8 mouse cellular contexts compared by ENCODE assay signal in genomic region chr8:4226739-4227347, GRCm38 (mm10). TPM values are rescaled to one million over a fixed set of nuclear protein-coding genes. Genes with fewer than 3 reads are reported as not detected.
DNase-seq lines count a peak whose midpoint lies in the region; ATAC-seq and TF ChIP-seq lines count a peak whose summit lies in the region.

Gene Lrrc8e, plus strand, starts transcription at chr8:4226827.

- H3K36me3 ChIP-seq in heart, postnatal 0 days (replicated peaks; ENCODE audit: control insufficient read depth, insufficient read depth, low read length) = no peaks in the 10 kb centered on the region
- H3K36me3 ChIP-seq in hindbrain, postnatal 0 days (ENCODE audit: insufficient read depth, low read length) = no peaks in the 10 kb centered on the region

- no peak within 1 kb of the TSS for H3K27ac ChIP-seq in heart, postnatal 0 days (ENCODE audit: low read depth)
- H3K27ac ChIP-seq in hindbrain, postnatal 0 days = no peak within 1 kb of the TSS

- H3K9ac ChIP-seq in heart, postnatal 0 days (replicated peaks; ENCODE audit: low read depth, low read length) = no peak within 1 kb of the TSS
- no peak within 1 kb of the TSS for H3K9ac ChIP-seq in hindbrain, postnatal 0 days (replicated peaks; ENCODE audit: low read length)

- H3K4me2 ChIP-seq in heart, postnatal 0 days (ENCODE audit: low read depth, low read length) = peak within 1 kb of the TSS; percentile 45
- peak within 1 kb of the TSS; percentile 45 for H3K4me2 ChIP-seq in hindbrain, postnatal 0 days (ENCODE audit: low read depth, low read length)

- 6% methylated on average over 33 of the region's 33 CpGs for WGBS in heart, postnatal 0 days
- WGBS in hindbrain, postnatal 0 days = 5% methylated on average over 32 of the region's 33 CpGs

- no peak for DNase-seq in heart, postnatal 0 days (ENCODE audit: low spot score)
- DNase-seq in heart, postnatal 25 days (ENCODE audit: low spot score) = no peak
- peak; percentile 84 to 89 for DNase-seq in adrenal gland, postnatal 36 days
- no peak for DNase-seq in hindbrain, postnatal 0 days (ENCODE audit: low spot score)
- peak; percentile 36 for DNase-seq in lung, postnatal 14 days
- DNase-seq in right cerebral cortex, postnatal 10 days (ENCODE audit: low spot score in 2 of 2) = no peak
- no peak for DNase-seq in gastrocnemius, adult 8-10 months (ENCODE audit: low spot score in 2 of 2)
- DNase-seq in left cerebral cortex, postnatal 14 days (ENCODE audit: low spot score in 2 of 2) = no peak

- no peak for TF ChIP-seq CTCF in heart, postnatal 0 days (IDR thresholded peaks at IDR 0.05; ENCODE audit: low read depth)
- no peak for TF ChIP-seq CTCF in hindbrain, postnatal 0 days (IDR thresholded peaks at IDR 0.05; ENCODE audit: low read depth)

- intact Hi-C loops in heart, postnatal 25 days (cut with DNase I) = no loop called here
- intact Hi-C loops in left cerebral cortex, postnatal 14 days (cut with DNase I) = no loop called here

- ATAC-seq in heart, postnatal 0 days (ENCODE audit: insufficient read depth, low read depth) = no peak
- peak; percentile 51; the same call in 1 of the 2 replicates for ATAC-seq in hindbrain, postnatal 0 days

- TF ChIP-seq EP300 in heart, postnatal 0 days (IDR thresholded peaks at IDR 0.05; ENCODE audit: low read depth) = no peak

- H3K27me3 ChIP-seq in heart, postnatal 0 days (ENCODE audit: control insufficient read depth, insufficient read depth, low read length) = peaks cover 29% of the 10 kb centered on the region
- no peaks in the 10 kb centered on the region for H3K27me3 ChIP-seq in hindbrain, postnatal 0 days (ENCODE audit: insufficient read depth, low read length)

- H3K9me3 ChIP-seq in heart, postnatal 0 days (replicated peaks; ENCODE audit: control insufficient read depth, low read length) = no peaks in the 10 kb centered on the region
- no peaks in the 10 kb centered on the region for H3K9me3 ChIP-seq in hindbrain, postnatal 0 days (ENCODE audit: low read length)

- peak within 1 kb of the TSS; percentile 19; the same call in 1 of the 2 replicates for H3K4me3 ChIP-seq in heart, postnatal 0 days (ENCODE audit: low read depth, low read length)
- H3K4me3 ChIP-seq in hindbrain, postnatal 0 days (ENCODE audit: low read length) = peak within 1 kb of the TSS; percentile 11; the same call in 1 of the 2 replicates

- H3K4me1 ChIP-seq in heart, postnatal 0 days (ENCODE audit: control insufficient read depth, insufficient read depth) = 0 out of 2 replicates have a peak, but pooled peaks cover 5% of the 10 kb centered on the region
- 0 out of 2 replicates have a peak, but pooled peaks cover 5% of the 10 kb centered on the region for H3K4me1 ChIP-seq in hindbrain, postnatal 0 days (ENCODE audit: insufficient read depth, low read length)

RNA-seq across cellular contexts. Expression of gene Lrrc8e, which starts in this region (rescaled TPM):
- 0.08 TPM in 1 of 2 replicates, not detected in the other for total RNA-seq in heart, postnatal 0 days (2014; rRNA removed; ENCODE audit: low replicate concordance)
- 0.08 and 0.21 TPM in 2 replicates for polyA plus RNA-seq in heart, postnatal 0 days (2015; fragmentation: Nextera tagmentation; extraction: Ambion mirVana)
- under 1 TPM; 0.08 to 0.34 TPM for total RNA-seq in heart, postnatal 25 days (2021)
- total RNA-seq in adrenal gland, postnatal 36 days (2021) = 10 to 100 TPM; 21.4 to 24.1 TPM
- total RNA-seq in hindbrain, postnatal 0 days (2014; rRNA removed) = not detected in 2 replicates
- polyA plus RNA-seq in hindbrain, postnatal 0 days (2015; fragmentation: Nextera tagmentation; extraction: Ambion mirVana) = not detected in 2 replicates
- total RNA-seq in gastrocnemius, adult 8-10 months (2022) = under 1 TPM in 1 of 4 experiments, not detected in 3; 0.08 TPM
- not detected for total RNA-seq in left cerebral cortex, postnatal 14 days (2021)

Comparison
In these comparisons a context has a peak if more than half of its experiments do, and no peak if none do; other contexts are left out.
1. RNA of gene Lrrc8e (total RNA-seq): 21.4 to 24.1 TPM in adrenal gland, postnatal 36 days; 0.08 to 0.34 TPM in heart, postnatal 25 days, 0.08 TPM in heart, postnatal 0 days, not detected in left cerebral cortex, postnatal 14 days, not detected in hindbrain, postnatal 0 days and 0.08 TPM in gastrocnemius, adult 8-10 months; every median in the first group is over 10 times any median in the second.
2. Peak in ATAC-seq, H3K4me3 ChIP-seq and H3K4me2 ChIP-seq in hindbrain, postnatal 0 days; RNA of the gene not detected or under 1 TPM.
3. DNase-seq: peak in adrenal gland, postnatal 36 days (2 of 2) and lung, postnatal 14 days (single experiment); none in heart, postnatal 0 days (single experiment), heart, postnatal 25 days (single experiment), hindbrain, postnatal 0 days (single experiment), right cerebral cortex, postnatal 10 days (0 of 2), gastrocnemius, adult 8-10 months (0 of 2) and left cerebral cortex, postnatal 14 days (0 of 2).